Mouse (Mus musculus): ENCODE results near the gene Pak3.

DNA sequence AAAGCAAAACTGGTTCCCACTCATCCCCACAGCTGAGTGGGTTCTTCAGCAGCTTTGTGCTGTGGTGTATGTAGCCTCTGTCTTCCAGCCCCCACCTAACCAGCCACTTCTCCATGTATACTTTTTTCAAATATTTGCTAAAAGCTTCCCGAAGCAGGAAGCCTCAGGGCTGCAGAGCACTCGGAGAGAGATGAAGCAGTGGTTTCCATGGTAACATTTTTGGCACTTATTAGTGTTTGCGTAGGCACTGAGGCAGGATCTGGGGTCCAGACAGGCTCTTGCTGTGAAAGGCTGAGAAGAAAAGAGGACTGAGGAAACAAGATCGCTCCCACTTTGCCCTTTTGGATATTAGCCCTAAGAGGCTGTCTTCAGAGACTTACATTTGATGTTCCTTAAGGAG is 100.3 kb downstream of the Pak3 start:
- TF ChIP-seq CTCF (IDR thresholded peaks at IDR 0.05; ENCODE audit: low read depth) (no peak), EP300 (IDR thresholded peaks at IDR 0.05; ENCODE audit: low read depth) (no peak)
